Mouse (Mus musculus) limb, embryonic 11.5 days (tissue): Measurements from ENCODE around the gene Tmem179. TPM values are rescaled to one million over a fixed set of nuclear protein-coding genes. Genes with fewer than 3 reads are reported as not detected.

Experiments used
- ATAC-seq: fragments of 200-750 bp; cut with Nextera tagmentation; 2 replicates; pipeline ENCODE4 v1.8.0; 2017; ENCODE audit warnings: low read depth; ENCODE audit not compliant: insufficient number of reproducible peaks, low FRiP score, low TSS enrichment
- DNase-seq: peaks from one replicate; pipeline ENCODE4 v3.0.0-alpha.2; 2015; ENCODE audit warnings: low spot score
- H3K27ac ChIP-seq: fragments of 300-500 bp; sonication (generic); replicated peaks from 2 replicates; pipeline ENCODE4 v1.5.1; 2014; ENCODE audit warnings: low read depth, mild to moderate bottlenecking, low read length
- H3K27me3 ChIP-seq: fragments of 300-500 bp; sonication (generic); 2 replicates; pipeline ENCODE4 v1.6.1; 2014; ENCODE audit warnings: mild to moderate bottlenecking, low read length, mixed read lengths; ENCODE audit not compliant: control insufficient read depth, insufficient read depth
- H3K36me3 ChIP-seq: fragments of 300-500 bp; sonication (generic); 2 replicates; pipeline ENCODE4 v1.6.1; 2014; ENCODE audit warnings: mild to moderate bottlenecking, low read length, moderate library complexity, mixed read lengths; ENCODE audit not compliant: control insufficient read depth, insufficient read depth
- H3K4me1 ChIP-seq: fragments of 300-500 bp; sonication (generic); 2 replicates; pipeline ENCODE4 v1.6.1; 2014; ENCODE audit warnings: low read length, mixed read lengths; ENCODE audit not compliant: control insufficient read depth, insufficient read depth
- H3K4me2 ChIP-seq: fragments of 300-500 bp; sonication (generic); 2 replicates; pipeline ENCODE4 v1.6.1; 2014; ENCODE audit warnings: low read depth, mild to moderate bottlenecking, moderate library complexity; ENCODE audit not compliant: severe bottlenecking
- H3K4me3 ChIP-seq: fragments of 300-500 bp; sonication (generic); 2 replicates; pipeline ENCODE4 v1.5.1; 2014; ENCODE audit warnings: low read depth, low read length
- H3K9ac ChIP-seq: fragments of 300-500 bp; sonication (generic); 2 replicates; pipeline ENCODE4 v1.6.1; 2014; ENCODE audit warnings: mild to moderate bottlenecking, low read length
- H3K9me3 ChIP-seq: fragments of 300-500 bp; sonication (generic); 2 replicates; pipeline ENCODE4 v1.6.1; 2016; ENCODE audit warnings: low read length; ENCODE audit not compliant: control insufficient read depth
- WGBS: fragments of 180-500 bp; shearing (Covaris S2); extraction: QIAGEN DNeasy Blood & Tissue Kit; methylation state at CpG from one replicate; pipeline ENCODE4 v1.1.7; 2014; 5-methylcytosine and 5-hydroxymethylcytosine counted together
- polyA plus RNA-seq: library from polyadenylated mRNA; unstranded; fragments of >200 nt; fragmentation: Nextera tagmentation; extraction: Ambion mirVana; gene quantifications from 2 replicates; pipeline ENCODE4 v1.2.1, GENCODE M21; 2014

The Tmem179 gene
- polyA plus RNA-seq, 1 experiment from 2014 or later, result 0.16 TPM

DNA sequence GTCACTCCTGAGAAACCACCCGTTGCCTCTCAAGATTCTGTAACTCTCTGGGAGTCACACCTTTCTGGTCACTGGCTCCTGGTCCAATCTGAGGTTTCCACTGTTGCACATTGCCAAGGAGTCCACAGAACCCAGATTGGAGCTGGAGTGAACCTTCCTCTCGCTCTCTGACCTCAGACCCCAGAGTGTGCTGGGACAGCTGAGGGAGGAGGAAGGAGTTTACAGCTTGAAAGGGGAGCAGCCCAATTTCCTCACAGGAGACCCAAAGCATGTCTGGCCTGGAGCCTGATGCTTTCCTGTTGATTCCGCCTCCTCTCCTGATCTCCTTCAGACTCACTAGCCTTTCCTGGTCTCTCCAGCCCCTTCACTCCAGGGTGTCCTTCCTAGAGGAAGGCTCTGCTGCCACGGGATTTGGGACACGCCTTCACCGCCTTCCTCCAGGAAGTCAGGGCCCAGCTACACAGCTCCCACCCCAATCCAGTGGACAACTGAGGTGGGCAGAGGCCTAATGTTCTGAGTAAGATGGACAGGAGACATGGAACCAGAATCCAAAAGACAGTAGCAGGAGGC, 60.3 kb downstream of the Tmem179 start:
- ATAC-seq, result no peak
- H3K9me3 ChIP-seq, result no peaks in the 10 kb centered on the region
- H3K9ac ChIP-seq, result no peak overlapping the region
- no peak overlapping the region for H3K4me2 ChIP-seq
- H3K27me3 ChIP-seq, result no peaks in the 10 kb centered on the region
- 0 out of 2 replicates have a peak, but pooled peaks cover 5% of the 10 kb centered on the region for H3K4me1 ChIP-seq
- H3K36me3 ChIP-seq, result no peaks in the 10 kb centered on the region
- no peak overlapping the region for H3K27ac ChIP-seq
- WGBS, result 81% methylated on average over 6 of the region's 6 CpGs
- no peak overlapping the region for H3K4me3 ChIP-seq
- DNase-seq, result no peak

DNA sequence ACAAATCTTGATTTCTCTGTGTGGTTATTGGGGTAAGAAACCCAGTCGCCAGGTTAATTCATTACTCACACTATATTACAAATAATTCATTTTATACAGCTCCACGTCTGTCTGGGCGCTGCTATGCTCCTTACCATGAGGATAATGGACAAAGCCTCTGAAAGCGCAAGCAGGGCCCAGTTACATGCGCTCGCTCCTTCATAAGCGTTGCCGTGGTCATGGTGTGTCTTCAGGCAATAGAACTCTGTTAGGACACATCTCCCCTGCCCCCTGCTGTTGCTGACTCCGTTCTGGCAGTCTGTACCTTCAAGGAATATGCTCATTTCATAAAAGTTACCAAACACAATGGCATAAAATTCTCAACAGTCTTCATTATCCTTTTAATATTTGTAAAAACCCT, 64.7 kb downstream of the Tmem179 start:
- no peak for ATAC-seq
- H3K9me3 ChIP-seq, result no peaks in the 10 kb centered on the region
- no peak overlapping the region for H3K27ac ChIP-seq

DNA sequence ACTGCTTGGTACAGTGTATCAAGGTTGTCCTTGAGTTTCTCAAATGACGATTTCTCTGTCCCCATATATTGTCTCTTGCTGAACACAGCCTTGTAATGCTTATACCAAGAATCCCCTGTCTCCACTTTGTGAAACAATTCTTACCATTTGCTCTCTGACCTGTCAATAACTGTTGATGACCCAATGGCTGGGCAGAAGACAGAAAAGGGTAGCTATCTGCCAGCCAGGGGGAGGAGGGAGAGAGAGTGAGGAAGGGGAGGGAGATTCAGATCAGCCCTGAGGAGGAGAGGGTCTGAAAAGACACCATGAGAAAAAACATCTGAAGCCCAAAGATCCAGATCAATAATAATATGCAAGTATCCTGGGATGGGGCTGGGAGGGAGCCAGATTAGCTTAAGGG, 65.2 kb downstream of the Tmem179 start:
- DNase-seq (no peak), ATAC-seq (no peak)
- Histone ChIP-seq H3K9me3 (no peaks in the 10 kb centered on the region), H3K27ac (no peak overlapping the region), H3K36me3 (no peaks in the 10 kb centered on the region), H3K27me3 (no peaks in the 10 kb centered on the region), H3K4me3 (no peak overlapping the region), H3K4me1 (peaks cover 5% of the 10 kb centered on the region; the same call in 1 of the 2 replicates), H3K4me2 (no peak overlapping the region), H3K9ac (no peak overlapping the region)
- whole genome bisulfite sequencing, result 85% methylated on average over 1 of the region's 1 CpGs

More for the DNA sequence above, 64.7 kb downstream of the Tmem179 start:
- H3K9ac ChIP-seq, result no peak overlapping the region
- no peak overlapping the region for H3K4me3 ChIP-seq
- 88% methylated on average over 9 of the region's 9 CpGs for WGBS
- no peaks in the 10 kb centered on the region for H3K27me3 ChIP-seq
- H3K4me1 ChIP-seq, result peaks cover 5% of the 10 kb centered on the region; the same call in 1 of the 2 replicates
- no peak overlapping the region for H3K4me2 ChIP-seq
- H3K36me3 ChIP-seq, result no peaks in the 10 kb centered on the region
- no peak for DNase-seq

DNA sequence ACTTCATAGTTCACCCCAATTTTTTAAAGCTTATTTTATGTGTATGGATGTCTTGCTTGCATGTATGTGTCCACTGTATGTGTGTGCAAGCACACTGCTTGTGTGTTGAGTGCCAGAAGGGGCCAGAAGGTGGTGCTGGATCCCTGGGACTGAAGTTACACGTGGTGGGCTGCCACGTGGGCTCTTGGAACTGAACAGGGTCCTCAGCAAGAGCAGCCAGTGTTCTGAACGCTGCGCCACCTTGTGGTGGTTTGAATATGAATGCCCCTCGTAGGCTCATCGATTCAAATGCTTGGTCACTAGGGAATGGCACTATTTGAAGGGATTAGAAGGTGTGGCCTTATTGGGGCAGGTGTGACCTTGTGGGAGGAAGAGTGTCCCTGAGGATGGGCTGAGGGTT, 65.7 kb downstream of the Tmem179 start:
- 29% methylated on average over 6 of the region's 6 CpGs for WGBS
- no peak; the same call in 1 of the 2 replicates for ATAC-seq
- H3K9ac ChIP-seq, result no peak overlapping the region
- H3K4me2 ChIP-seq, result no peak overlapping the region
- H3K4me1 ChIP-seq, result peaks cover 2% of the 10 kb centered on the region; the same call in 1 of the 2 replicates
- H3K4me3 ChIP-seq, result no peak overlapping the region
- H3K9me3 ChIP-seq, result no peaks in the 10 kb centered on the region
- no peaks in the 10 kb centered on the region for H3K27me3 ChIP-seq
- peak; percentile 81 for DNase-seq
- no peak overlapping the region for H3K27ac ChIP-seq
- no peaks in the 10 kb centered on the region for H3K36me3 ChIP-seq

Other genes with a start within 250 kb of the Tmem179 start
- not detected in 2 replicates for gene A530016L24Rik, start 27.3 kb downstream of the Tmem179 start, polyA plus RNA-seq
- gene Inf2, start 72.0 kb upstream of the Tmem179 start, polyA plus RNA-seq, result 2.2 and 2.4 TPM in 2 replicates
- gene Adssl1, start 103.3 kb upstream of the Tmem179 start, polyA plus RNA-seq, result 4.4 and 5.1 TPM in 2 replicates
- gene Siva1, start 127.9 kb upstream of the Tmem179 start, polyA plus RNA-seq, result 294 TPM in 2 replicates
- gene Akt1, start 158.1 kb upstream of the Tmem179 start, polyA plus RNA-seq, result 95.4 and 113 TPM in 2 replicates
- gene Zbtb42, start 162.1 kb upstream of the Tmem179 start, polyA plus RNA-seq, result 0.82 and 1.6 TPM in 2 replicates
- gene Cep170b, start 203.7 kb upstream of the Tmem179 start, polyA plus RNA-seq, result 9.5 and 9.6 TPM in 2 replicates
- 2.8 TPM in 2 replicates for gene Pld4, start 243.9 kb upstream of the Tmem179 start, polyA plus RNA-seq